Mouse (Mus musculus) embryonic facial prominence, embryonic 12.5 days (tissue): ENCODE results near the gene Olfr1424. TPM values are rescaled to one million over a fixed set of nuclear protein-coding genes. Genes with fewer than 3 reads are reported as not detected.
"Not testable (repeated sequence)": the region's sequence is repeated elsewhere in the genome, so short reads cannot be mapped to it uniquely, and the experiment has no call there.

Source experiments
- ATAC-seq: fragments of 200-750 bp; cut with Nextera tagmentation; 2 replicates; pipeline ENCODE4 v1.8.0; 2017; ENCODE audit not compliant: insufficient number of reproducible peaks, insufficient read depth, low FRiP score, low TSS enrichment
- H3K27ac ChIP-seq: fragments of 300-500 bp; sonication (generic); 2 replicates; pipeline ENCODE4 v1.5.1; 2016; ENCODE audit warnings: mild to moderate bottlenecking
- H3K27me3 ChIP-seq: fragments of 300-500 bp; sonication (generic); 2 replicates; pipeline ENCODE4 v1.6.1; 2016; ENCODE audit warnings: mild to moderate bottlenecking, moderate library complexity
- H3K36me3 ChIP-seq: fragments of 300-500 bp; sonication (generic); 2 replicates; pipeline ENCODE4 v1.6.1; 2016; ENCODE audit warnings: mild to moderate bottlenecking
- H3K4me1 ChIP-seq: fragments of 300-500 bp; sonication (generic); 2 replicates; pipeline ENCODE4 v1.6.1; 2016
- H3K4me2 ChIP-seq: fragments of 300-500 bp; sonication (generic); replicated peaks from 2 replicates; pipeline ENCODE4 v1.6.1; 2016; ENCODE audit warnings: mild to moderate bottlenecking, moderate library complexity
- H3K4me3 ChIP-seq: fragments of 300-500 bp; sonication (generic); 2 replicates; pipeline ENCODE4 v1.5.1; 2016; ENCODE audit warnings: mild to moderate bottlenecking
- H3K9ac ChIP-seq: fragments of 300-500 bp; sonication (generic); 2 replicates; pipeline ENCODE4 v1.6.1; 2016; ENCODE audit warnings: mild to moderate bottlenecking, moderate library complexity
- H3K9me3 ChIP-seq: fragments of 300-500 bp; sonication (generic); 2 replicates; pipeline ENCODE4 v1.6.1; 2016; ENCODE audit warnings: mild to moderate bottlenecking, moderate library complexity
- WGBS: fragments of 180-500 bp; shearing (Covaris S2); methylation state at CpG from one replicate; pipeline ENCODE4 v1.1.7; 2016; 5-methylcytosine and 5-hydroxymethylcytosine counted together
- polyA plus RNA-seq: library from polyadenylated mRNA; unstranded; fragments of >200 nt; fragmentation: Nextera tagmentation; extraction: Ambion mirVana; gene quantifications from 2 replicates; pipeline ENCODE4 v1.2.1, GENCODE M21; 2016

Gene Olfr1424
- not detected in 2 replicates for polyA plus RNA-seq

GRCm38 (mm10) chr19:12062582-12062981, at the start of gene Olfr1424:
Gene Olfr1424 (minus strand): TSS chr19:12062682.
- not testable (repeated sequence) for H3K4me1 ChIP-seq, H3K9me3 ChIP-seq, H3K4me3 ChIP-seq, H3K9ac ChIP-seq, H3K27ac ChIP-seq, H3K27me3 ChIP-seq, H3K4me2 ChIP-seq, H3K36me3 ChIP-seq, ATAC-seq
- WGBS, result 77% methylated on average over 1 of the region's 1 CpGs

- H3K27me3 ChIP-seq, result no peaks in the 10 kb centered on the region
- ATAC-seq, result no peak
- no peaks in the 10 kb centered on the region for H3K9me3 ChIP-seq
- no peaks in the 10 kb centered on the region for H3K36me3 ChIP-seq
- no peak overlapping the region for H3K9ac ChIP-seq
- no peaks in the 10 kb centered on the region for H3K4me1 ChIP-seq
- H3K27ac ChIP-seq, result no peak overlapping the region
- 62% methylated on average over 1 of the region's 1 CpGs for WGBS
- H3K4me2 ChIP-seq, result no peak overlapping the region
- no peak overlapping the region for H3K4me3 ChIP-seq
Measured at GRCm38 (mm10) chr19:12104541-12104940, 42.1 kb upstream of the Olfr1424 start.

- Histone ChIP-seq H3K9ac (no peak within 1 kb of the TSS), H3K27ac (no peak within 1 kb of the TSS), H3K9me3 (no peaks in the 10 kb centered on the region), H3K4me3 (no peak within 1 kb of the TSS), H3K4me1 (no peaks in the 10 kb centered on the region), H3K36me3 (no peaks in the 10 kb centered on the region), H3K27me3 (no peaks in the 10 kb centered on the region), H3K4me2 (no peak within 1 kb of the TSS)
- no peak for ATAC-seq
- WGBS, result 89% methylated on average over 2 of the region's 2 CpGs
Measured at GRCm38 (mm10) chr19:12103234-12103633, 40.8 kb upstream of the Olfr1424 start, which contains the start of gene Olfr1427. Gene Olfr1427 (minus strand): TSS chr19:12103334.

- ATAC-seq, result no peak
- Histone ChIP-seq H3K9ac (no peak within 1 kb of the TSS), H3K36me3 (no peaks in the 10 kb centered on the region), H3K27ac (no peak within 1 kb of the TSS), H3K4me2 (no peak within 1 kb of the TSS), H3K9me3 (no peaks in the 10 kb centered on the region), H3K27me3 (no peaks in the 10 kb centered on the region), H3K4me1 (no peaks in the 10 kb centered on the region), H3K4me3 (no peak within 1 kb of the TSS)
- WGBS, result 86% methylated on average over 1 of the region's 1 CpGs
Measured at GRCm38 (mm10) chr19:12091913-12092312, 29.4 kb upstream of the Olfr1424 start, which contains the start of gene Olfr1426. Gene Olfr1426 (minus strand): TSS chr19:12092013.

- not testable (repeated sequence) for H3K4me2 ChIP-seq, H3K4me1 ChIP-seq, ATAC-seq, H3K4me3 ChIP-seq, H3K9ac ChIP-seq, H3K27me3 ChIP-seq, H3K9me3 ChIP-seq, H3K36me3 ChIP-seq, H3K27ac ChIP-seq
- 82% methylated on average over 4 of the region's 4 CpGs for WGBS
Measured at GRCm38 (mm10) chr19:12077631-12078030, 15.1 kb upstream of the Olfr1424 start, which contains the start of gene Olfr1425. Gene Olfr1425 (minus strand): TSS chr19:12077731.

- not testable (repeated sequence) for H3K9me3 ChIP-seq, H3K9ac ChIP-seq, H3K4me3 ChIP-seq, H3K4me1 ChIP-seq, H3K4me2 ChIP-seq, H3K36me3 ChIP-seq, H3K27ac ChIP-seq, ATAC-seq, H3K27me3 ChIP-seq
- 88% methylated on average over 1 of the region's 1 CpGs for WGBS
Measured at GRCm38 (mm10) chr19:12069546-12069945, 7.1 kb upstream of the Olfr1424 start.

GRCm38 (mm10) chr19:12067806-12068205, 5.3 kb upstream of the Olfr1424 start:
- 54% methylated on average over 1 of the region's 1 CpGs for WGBS
- H3K9ac ChIP-seq, H3K36me3 ChIP-seq, H3K4me3 ChIP-seq, H3K4me2 ChIP-seq, H3K4me1 ChIP-seq, H3K27me3 ChIP-seq, H3K9me3 ChIP-seq, ATAC-seq, H3K27ac ChIP-seq: not testable (repeated sequence)

GRCm38 (mm10) chr19:12043163-12043562, 19.3 kb downstream of the Olfr1424 start:
- H3K27ac ChIP-seq, result no peak overlapping the region
- WGBS, result 86% methylated on average over 5 of the region's 5 CpGs

GRCm38 (mm10) chr19:12041217-12041616, 21.3 kb downstream of the Olfr1424 start, which contains the start of gene Olfr1423:
Gene Olfr1423 (minus strand): TSS chr19:12041317.
- H3K4me2 ChIP-seq, result no peak within 1 kb of the TSS
- H3K4me1 ChIP-seq, result no peaks in the 10 kb centered on the region
- H3K9ac ChIP-seq, result no peak within 1 kb of the TSS
- WGBS, result 42% methylated on average over 2 of the region's 2 CpGs
- H3K9me3 ChIP-seq, result no peaks in the 10 kb centered on the region
- no peaks in the 10 kb centered on the region for H3K27me3 ChIP-seq
- H3K4me3 ChIP-seq, result no peak within 1 kb of the TSS
- H3K27ac ChIP-seq, result no peak within 1 kb of the TSS
- no peak for ATAC-seq
- no peaks in the 10 kb centered on the region for H3K36me3 ChIP-seq

More at GRCm38 (mm10) chr19:12043163-12043562, 19.3 kb downstream of the Olfr1424 start:
- H3K4me1 ChIP-seq, result no peaks in the 10 kb centered on the region
- H3K4me3 ChIP-seq, result no peak overlapping the region
- H3K36me3 ChIP-seq, result no peaks in the 10 kb centered on the region
- H3K9me3 ChIP-seq, result no peaks in the 10 kb centered on the region
- no peak overlapping the region for H3K4me2 ChIP-seq
- no peaks in the 10 kb centered on the region for H3K27me3 ChIP-seq
- ATAC-seq, result no peak
- no peak overlapping the region for H3K9ac ChIP-seq

GRCm38 (mm10) chr19:12037727-12038126, 24.8 kb downstream of the Olfr1424 start:
- Histone ChIP-seq H3K27me3 (no peaks in the 10 kb centered on the region), H3K9ac (no peak overlapping the region), H3K4me3 (no peak overlapping the region), H3K4me2 (no peak overlapping the region), H3K9me3 (no peaks in the 10 kb centered on the region), H3K36me3 (no peaks in the 10 kb centered on the region), H3K4me1 (no peaks in the 10 kb centered on the region), H3K27ac (no peak overlapping the region)
- ATAC-seq, result no peak

GRCm38 (mm10) chr19:12026606-12027005, 35.9 kb downstream of the Olfr1424 start:
- Histone ChIP-seq H3K4me2 (no peak overlapping the region), H3K4me3 (no peak overlapping the region), H3K9ac (no peak overlapping the region), H3K36me3 (no peaks in the 10 kb centered on the region), H3K27me3 (no peaks in the 10 kb centered on the region), H3K4me1 (no peaks in the 10 kb centered on the region), H3K9me3 (no peaks in the 10 kb centered on the region), H3K27ac (no peak overlapping the region)
- no peak for ATAC-seq
- 68% methylated on average over 2 of the region's 2 CpGs for WGBS

GRCm38 (mm10) chr19:12025333-12025732, 37.1 kb downstream of the Olfr1424 start:
- Histone ChIP-seq H3K4me2 (no peak overlapping the region), H3K4me3 (no peak overlapping the region), H3K9ac (no peak overlapping the region), H3K27me3 (no peaks in the 10 kb centered on the region), H3K9me3 (no peaks in the 10 kb centered on the region), H3K4me1 (no peaks in the 10 kb centered on the region), H3K36me3 (no peaks in the 10 kb centered on the region), H3K27ac (no peak overlapping the region)
- WGBS, result 89% methylated on average over 3 of the region's 3 CpGs
- no peak for ATAC-seq

GRCm38 (mm10) chr19:12024149-12024548, 38.3 kb downstream of the Olfr1424 start:
- Histone ChIP-seq H3K4me3 (no peak overlapping the region), H3K27ac (no peak overlapping the region), H3K9ac (no peak overlapping the region), H3K36me3 (no peaks in the 10 kb centered on the region), H3K27me3 (no peaks in the 10 kb centered on the region), H3K4me2 (no peak overlapping the region), H3K4me1 (no peaks in the 10 kb centered on the region), H3K9me3 (no peaks in the 10 kb centered on the region)
- WGBS, result 86% methylated on average over 4 of the region's 4 CpGs
- no peak for ATAC-seq
